Mouse (Mus musculus) neutrophil, adult 59 days (primary cell): ENCODE results near the gene Wfdc18. TPM values are rescaled to one million over a fixed set of nuclear protein-coding genes. Genes with fewer than 3 reads are reported as not detected.

Experiments
- total RNA-seq, 2 experiments: library from RNA; stranded (reverse); gene quantifications; 1 replicate in 1 of 2; 2 replicates in 1 of 2; pipeline ENCODE4 v1.2.4; 2023

Wfdc18 gene
- not detected for total RNA-seq

DNA sequence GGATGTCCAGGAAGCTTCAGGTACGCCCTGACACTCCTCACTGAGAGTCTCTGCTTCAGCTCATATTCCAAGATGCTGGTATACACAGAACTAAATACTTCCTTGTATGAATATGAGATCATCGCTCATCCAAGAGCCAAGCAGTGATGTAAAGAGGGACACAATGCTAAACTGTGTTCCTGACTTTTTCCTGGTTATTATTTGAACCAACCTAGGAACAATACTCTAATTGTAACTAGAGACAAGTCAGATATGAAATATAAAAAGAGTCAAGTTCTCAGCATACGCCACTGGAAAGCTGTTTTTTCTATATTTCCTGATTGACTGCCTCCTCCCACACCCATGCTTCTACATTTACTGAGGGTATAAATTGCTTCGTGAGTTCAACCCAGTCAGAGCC lies at the start of gene Wfdc18:
Wfdc18 (plus strand) TSS at position 301 of the 400 bp plus-strand sequence.

DNA sequence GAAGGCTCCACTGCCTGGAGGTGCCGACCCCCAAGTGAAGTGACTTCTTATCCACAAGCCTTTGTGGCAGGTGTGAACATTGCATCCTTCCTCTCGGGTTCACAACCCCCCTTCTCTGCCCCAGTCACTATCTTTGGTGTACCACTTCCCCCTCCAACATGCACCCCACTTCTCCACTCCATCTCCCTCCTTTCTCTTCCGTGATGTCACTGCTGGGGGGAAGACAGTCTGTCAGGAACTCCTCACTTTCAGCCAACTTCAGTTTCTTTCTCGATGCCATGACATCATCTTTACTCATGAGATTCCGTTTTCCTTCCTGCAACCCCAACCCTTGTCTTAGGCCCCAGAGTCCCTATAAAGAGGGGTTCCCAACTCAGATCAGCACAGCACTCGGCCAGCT lies 46.6 kb upstream of the Wfdc18 start, which contains the start of gene Ccl4:
Ccl4 (plus strand) TSS at position 381 of the 400 bp plus-strand sequence.

DNA sequence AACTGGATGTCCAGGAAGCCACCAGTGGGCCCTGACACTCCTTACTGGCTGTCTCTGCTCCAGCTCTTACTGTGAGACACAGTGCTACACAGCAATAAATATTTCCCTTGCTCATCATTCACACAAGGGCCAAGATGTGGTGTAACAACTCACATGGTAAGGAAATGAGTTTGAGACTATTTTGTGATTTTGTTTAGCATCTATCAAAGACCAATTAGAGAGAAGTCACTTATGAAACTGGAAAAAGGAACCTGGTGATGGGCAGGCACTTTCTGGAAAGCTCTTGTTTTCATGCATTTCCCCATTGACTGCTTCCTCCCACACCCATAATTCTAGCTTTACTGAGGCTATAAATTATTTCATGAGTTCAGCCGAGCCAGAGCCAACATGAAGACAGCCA lies 5.1 kb upstream of the Wfdc18 start, which contains the start of gene Wfdc17:
Wfdc17 (plus strand) TSS at position 287 of the 400 bp plus-strand sequence.

DNA sequence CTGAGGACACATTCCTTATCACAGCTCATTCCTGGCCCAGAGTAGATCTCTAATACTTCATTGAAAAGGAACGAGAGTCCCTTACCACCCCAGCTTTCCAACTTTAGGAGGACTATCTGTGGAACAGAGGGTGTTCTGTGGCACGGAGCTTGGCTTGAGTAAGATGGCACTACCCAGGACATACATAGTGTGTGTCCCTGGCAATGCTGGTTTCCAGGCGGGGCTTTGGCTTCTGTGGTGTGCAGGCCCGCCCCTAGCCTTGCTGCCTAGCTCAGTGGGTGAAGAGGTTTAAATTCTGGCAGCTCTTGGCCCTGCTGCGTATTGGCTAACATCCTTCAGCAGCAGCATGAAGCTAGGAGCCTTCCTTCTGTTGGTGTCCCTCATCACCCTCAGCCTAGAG lies 37.9 kb downstream of the Wfdc18 start, which contains the start of gene Wfdc21:
Wfdc21 (plus strand) TSS at position 260 of the 400 bp plus-strand sequence.

DNA sequence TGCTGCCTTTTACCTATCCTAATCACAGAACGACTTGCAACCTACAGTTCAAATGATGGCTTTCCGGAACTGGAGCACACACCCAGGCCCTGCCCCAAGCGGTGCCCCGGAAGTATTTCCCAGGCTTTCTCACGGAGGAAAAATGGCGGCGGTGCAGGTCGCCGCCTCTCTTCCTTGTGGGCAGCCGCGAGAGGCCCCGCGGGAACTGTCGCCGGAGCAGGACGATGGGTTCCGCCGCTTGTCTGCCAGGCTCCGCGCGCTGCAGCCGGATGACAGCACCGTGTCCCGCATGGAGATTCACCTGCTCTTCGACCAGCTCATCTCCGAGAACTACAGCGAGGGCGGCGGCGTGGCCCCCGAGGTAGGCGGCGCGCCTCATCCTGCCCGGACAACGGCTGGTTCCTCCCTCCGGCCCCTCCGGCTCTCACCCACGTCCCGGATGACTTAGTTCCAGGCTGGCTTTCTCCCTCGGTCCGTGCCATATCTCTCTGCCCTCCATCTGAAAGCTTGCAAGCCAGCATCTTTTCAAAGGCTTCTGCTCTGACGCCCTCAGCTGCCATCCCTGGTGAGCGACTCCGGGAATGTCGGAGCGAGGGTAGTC lies 44.9 kb downstream of the Wfdc18 start, which contains the start of gene Heatr6:
Heatr6 (plus strand) TSS at position 116 of the 601 bp plus-strand sequence.

Other genes starting within 250 kb of the Wfdc18 start
- gene Mmp28, start 245.9 kb upstream of the Wfdc18 start, total RNA-seq, result 1 to 10 TPM; 1.4 to 2.2 TPM
- gene Taf15, start 235.9 kb upstream of the Wfdc18 start, total RNA-seq, result 10 to 100 TPM; 73.5 to 74.1 TPM
- gene Heatr9, start 186.8 kb upstream of the Wfdc18 start, total RNA-seq, result not detected
- gene Ccl5, start 178.5 kb upstream of the Wfdc18 start, total RNA-seq, result 1 to 10 TPM in 1 of 2 experiments, under 1 TPM in 1; 0.82 to 1.2 TPM
- 100 to 1,000 TPM; 117 to 194 TPM for gene Ccl9, start 130.4 kb upstream of the Wfdc18 start, total RNA-seq
- gene Ccl6, start 115.9 kb upstream of the Wfdc18 start, total RNA-seq, result 100 to 1,000 TPM; 837 to 852 TPM
- gene Rpl9-ps1, start 63.4 kb upstream of the Wfdc18 start, total RNA-seq, result not detected
- gene Ccl3, start 59.7 kb upstream of the Wfdc18 start, total RNA-seq, result 100 to 1,000 TPM in 1 of 2 experiments, 10 to 100 TPM in 1; 89.7 to 110 TPM
- 10 to 100 TPM; 18.2 to 21.4 TPM for gene Ccl4, start 46.4 kb upstream of the Wfdc18 start, total RNA-seq
- 10 to 100 TPM; 19.8 to 35.5 TPM for gene Wfdc17, start 5.0 kb upstream of the Wfdc18 start, total RNA-seq
- gene Wfdc21, start 37.9 kb downstream of the Wfdc18 start, total RNA-seq, result 100 to 1,000 TPM; 619 to 711 TPM
- 10 to 100 TPM; 29.1 to 32.3 TPM for gene Heatr6, start 44.7 kb downstream of the Wfdc18 start, total RNA-seq
- gene Hnf1b, start 141.0 kb downstream of the Wfdc18 start, total RNA-seq, result not detected
- 10 to 100 TPM; 20.3 to 21.2 TPM for gene Ddx52, start 233.0 kb downstream of the Wfdc18 start, total RNA-seq